In the genomic region with DNA sequence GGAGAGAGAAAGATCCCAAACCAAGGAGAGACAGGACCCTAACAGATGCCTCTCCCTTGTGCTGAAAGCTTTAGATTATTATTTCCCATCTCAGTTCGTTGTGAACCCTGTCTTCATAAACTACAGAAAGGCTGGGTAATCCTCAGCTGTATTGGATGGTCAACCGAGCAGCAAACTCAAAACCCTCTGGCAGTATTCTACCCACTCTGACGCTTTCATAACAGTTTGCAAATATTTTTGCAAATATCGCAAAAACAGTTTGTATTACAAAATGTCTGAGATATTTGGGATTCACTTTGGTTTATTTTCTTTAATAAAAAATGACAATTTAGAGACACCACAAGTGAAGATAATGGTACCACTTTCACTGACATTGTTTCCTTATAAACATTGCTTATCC, we compare ENCODE assay signal across 8 mouse cellular contexts. TPM values are rescaled to one million over a fixed set of nuclear protein-coding genes. Genes with fewer than 3 reads are reported as not detected.
DNase-seq lines count a peak whose midpoint lies in the region; ATAC-seq and TF ChIP-seq lines count a peak whose summit lies in the region.

No protein-coding gene starts in this region.

- TF ChIP-seq CTCF in stomach, postnatal 0 days (IDR thresholded peaks at IDR 0.05; ENCODE audit: low read depth), result no peak

- no peaks in the 10 kb centered on the region for H3K27me3 ChIP-seq in lung, embryonic 16.5 days (ENCODE audit: control insufficient read depth, insufficient read depth, low read depth, low read length)
- H3K27me3 ChIP-seq in liver, embryonic 13.5 days, result no peaks in the 10 kb centered on the region
- no peaks in the 10 kb centered on the region for H3K27me3 ChIP-seq in stomach, postnatal 0 days (ENCODE audit: control insufficient read depth, insufficient read depth, low read length)

- ATAC-seq in lung, embryonic 16.5 days (ENCODE audit: low read depth), result no peak
- ATAC-seq in liver, embryonic 13.5 days (ENCODE audit: low read depth), result no peak
- ATAC-seq in stomach, postnatal 0 days (ENCODE audit: low FRiP score, low TSS enrichment), result no peak

- no peak overlapping the region for H3K4me3 ChIP-seq in lung, embryonic 16.5 days (ENCODE audit: low read length)
- H3K4me3 ChIP-seq in liver, embryonic 13.5 days (replicated peaks), result peak overlapping the region; percentile 77; the same call in 1 of the 2 replicates
- H3K4me3 ChIP-seq in stomach, postnatal 0 days (ENCODE audit: low read depth, low read length), result peak overlapping the region; percentile 67

- no peak for TF ChIP-seq EP300 in stomach, postnatal 0 days (optimal IDR thresholded peaks at IDR 0.05)

- 69% methylated on average over 4 of the region's 4 CpGs for WGBS in lung, embryonic 16.5 days
- 69% methylated on average over 4 of the region's 4 CpGs for WGBS in liver, embryonic 13.5 days (ENCODE audit: insufficient replicate concordance)
- 55% methylated on average over 4 of the region's 4 CpGs for WGBS in stomach, postnatal 0 days

- no peaks in the 10 kb centered on the region for H3K9me3 ChIP-seq in lung, embryonic 16.5 days (ENCODE audit: control insufficient read depth, low read length)
- H3K9me3 ChIP-seq in liver, embryonic 13.5 days (replicated peaks), result no peaks in the 10 kb centered on the region
- H3K9me3 ChIP-seq in stomach, postnatal 0 days (ENCODE audit: control insufficient read depth, low read length), result no peaks in the 10 kb centered on the region

- H3K27ac ChIP-seq in lung, embryonic 16.5 days (ENCODE audit: low read length), result no peak overlapping the region
- H3K27ac ChIP-seq in liver, embryonic 13.5 days, result no peak overlapping the region
- H3K27ac ChIP-seq in stomach, postnatal 0 days (replicated peaks), result 0 out of 2 replicates have a peak overlapping the region, but pooled peaks have one; percentile 13

- DNase-seq in cerebellum, adult 9-10 months, result peak; percentile 39
- no peak for DNase-seq in cerebellum, postnatal 10 days
- DNase-seq in lung, postnatal 25 days (ENCODE audit: low spot score), result no peak
- no peak for DNase-seq in liver, embryonic 13.5 days
- DNase-seq in stomach, postnatal 0 days (ENCODE audit: low spot score), result no peak
- DNase-seq in gastrocnemius, postnatal 25 days, result no peak
- no peak for DNase-seq in frontal cortex, adult 2 months (ENCODE audit: extremely low spot score in 1 of 2, low spot score in 1 of 2)

- H3K4me2 ChIP-seq in lung, embryonic 16.5 days (ENCODE audit: low read depth, low read length), result peak overlapping the region; percentile 54
- H3K4me2 ChIP-seq in liver, embryonic 13.5 days, result peak overlapping the region; percentile 89
- H3K4me2 ChIP-seq in stomach, postnatal 0 days (replicated peaks; ENCODE audit: low read depth), result peak overlapping the region; percentile 76

- H3K36me3 ChIP-seq in lung, embryonic 16.5 days (ENCODE audit: control insufficient read depth, insufficient read depth, low read length), result no peaks in the 10 kb centered on the region
- H3K36me3 ChIP-seq in liver, embryonic 13.5 days, result no peaks in the 10 kb centered on the region
- no peaks in the 10 kb centered on the region for H3K36me3 ChIP-seq in stomach, postnatal 0 days (ENCODE audit: control insufficient read depth, insufficient read depth, low read length)

- peaks cover 6% of the 10 kb centered on the region for H3K4me1 ChIP-seq in lung, embryonic 16.5 days (replicated peaks; ENCODE audit: control insufficient read depth, insufficient read depth, low read length)
- H3K4me1 ChIP-seq in liver, embryonic 13.5 days (replicated peaks), result peaks cover 19% of the 10 kb centered on the region
- peaks cover 4% of the 10 kb centered on the region; the same call in 1 of the 2 replicates for H3K4me1 ChIP-seq in stomach, postnatal 0 days (replicated peaks; ENCODE audit: control insufficient read depth, insufficient read depth)

- H3K9ac ChIP-seq in lung, embryonic 16.5 days (ENCODE audit: low read length), result no peak overlapping the region; the same call in 1 of the 2 replicates
- H3K9ac ChIP-seq in liver, embryonic 13.5 days, result peak overlapping the region; percentile 85; the same call in 1 of the 2 replicates
- H3K9ac ChIP-seq in stomach, postnatal 0 days (ENCODE audit: low read length), result no peak overlapping the region

RNA-seq across cellular contexts. Expression of gene Hlcs, which starts 1.4 kb away (rescaled TPM):
- 7.5 and 7.9 TPM in 2 replicates for polyA plus RNA-seq in lung, embryonic 16.5 days (2015; fragmentation: Nextera tagmentation; extraction: Ambion mirVana)
- 2.5 and 2.9 TPM in 2 replicates for polyA plus RNA-seq in liver, embryonic 13.5 days (2015; fragmentation: Nextera tagmentation; extraction: Ambion mirVana)
- polyA plus RNA-seq in stomach, postnatal 0 days (2015; fragmentation: Nextera tagmentation; extraction: Ambion mirVana), result 7.0 TPM in 2 replicates
- 1 to 10 TPM; 6.8 to 8.6 TPM for total RNA-seq in gastrocnemius, postnatal 25 days (2021)
- 11.6 and 12.5 TPM in 2 replicates for polyA plus RNA-seq in frontal cortex, adult 2 months (2012; rRNA removed)

RNA-seq across cellular contexts. Expression of gene Ripply3, which starts 16.3 kb away (rescaled TPM):
- 23.5 and 24.5 TPM in 2 replicates for polyA plus RNA-seq in lung, embryonic 16.5 days (2015; fragmentation: Nextera tagmentation; extraction: Ambion mirVana)
- polyA plus RNA-seq in liver, embryonic 13.5 days (2015; fragmentation: Nextera tagmentation; extraction: Ambion mirVana), result 1.5 and 1.7 TPM in 2 replicates
- polyA plus RNA-seq in stomach, postnatal 0 days (2015; fragmentation: Nextera tagmentation; extraction: Ambion mirVana), result 9.7 and 10.0 TPM in 2 replicates
- total RNA-seq in gastrocnemius, postnatal 25 days (2021), result 1 to 10 TPM in 1 of 2 experiments, under 1 TPM in 1; 0.91 to 1.2 TPM
- 0.42 and 0.55 TPM in 2 replicates for polyA plus RNA-seq in frontal cortex, adult 2 months (2012; rRNA removed)

RNA-seq across cellular contexts. Expression of gene Ttc3, which starts 58.5 kb away (rescaled TPM):
- 152 and 153 TPM in 2 replicates for polyA plus RNA-seq in lung, embryonic 16.5 days (2015; fragmentation: Nextera tagmentation; extraction: Ambion mirVana)
- 29.6 and 31.9 TPM in 2 replicates for polyA plus RNA-seq in liver, embryonic 13.5 days (2015; fragmentation: Nextera tagmentation; extraction: Ambion mirVana)
- polyA plus RNA-seq in stomach, postnatal 0 days (2015; fragmentation: Nextera tagmentation; extraction: Ambion mirVana), result 58.0 and 60.3 TPM in 2 replicates
- total RNA-seq in gastrocnemius, postnatal 25 days (2021), result 10 to 100 TPM; 46.8 to 50.2 TPM
- polyA plus RNA-seq in frontal cortex, adult 2 months (2012; rRNA removed), result 317 and 363 TPM in 2 replicates

RNA-seq across cellular contexts. Expression of gene Pigp, which starts 59.7 kb away (rescaled TPM):
- polyA plus RNA-seq in lung, embryonic 16.5 days (2015; fragmentation: Nextera tagmentation; extraction: Ambion mirVana), result 111 and 112 TPM in 2 replicates
- 55.5 and 58.3 TPM in 2 replicates for polyA plus RNA-seq in liver, embryonic 13.5 days (2015; fragmentation: Nextera tagmentation; extraction: Ambion mirVana)
- 157 TPM in 2 replicates for polyA plus RNA-seq in stomach, postnatal 0 days (2015; fragmentation: Nextera tagmentation; extraction: Ambion mirVana)
- 100 to 1,000 TPM; 106 to 116 TPM for total RNA-seq in gastrocnemius, postnatal 25 days (2021)
- 63.8 and 66.8 TPM in 2 replicates for polyA plus RNA-seq in frontal cortex, adult 2 months (2012; rRNA removed)
